Mouse (Mus musculus) frontal cortex, postnatal 25 days (tissue): Measurements from ENCODE around the gene Ccdc144b.

ENCODE experiments used
- DNase-seq, 2 experiments: peaks; one replicate each; pipeline ENCODE4 v3.0.0; 2022; ENCODE audit warnings: low spot score in 2 of 2

The Ccdc144b gene

GRCm38 (mm10) chr3:36053447-36053846 lies at the start of gene Ccdc144b:
Gene Ccdc144b, minus strand, starts transcription at chr3:36053547.
- DNase-seq: no peak

DNA sequence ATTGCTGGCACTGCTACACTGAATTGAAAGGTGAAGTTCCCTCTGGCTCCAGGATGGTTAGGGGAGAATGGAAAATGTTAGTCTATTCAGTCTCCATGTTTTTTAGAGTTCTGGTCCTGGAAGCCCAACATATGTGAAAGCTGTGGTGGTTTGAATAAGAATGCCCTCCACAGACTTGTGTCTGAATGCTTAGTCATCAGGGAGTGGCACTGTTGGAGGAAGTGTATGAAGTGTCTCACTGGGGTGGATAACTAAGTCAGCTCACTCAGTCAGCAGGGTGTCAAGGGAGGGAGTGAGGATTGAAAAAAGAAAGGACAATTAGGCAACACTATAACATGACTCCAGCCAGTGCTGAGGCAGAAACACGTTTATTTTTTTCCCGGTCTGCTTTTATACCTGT lies 42.0 kb upstream of the Ccdc144b start:
- DNase-seq: no peak

DNA sequence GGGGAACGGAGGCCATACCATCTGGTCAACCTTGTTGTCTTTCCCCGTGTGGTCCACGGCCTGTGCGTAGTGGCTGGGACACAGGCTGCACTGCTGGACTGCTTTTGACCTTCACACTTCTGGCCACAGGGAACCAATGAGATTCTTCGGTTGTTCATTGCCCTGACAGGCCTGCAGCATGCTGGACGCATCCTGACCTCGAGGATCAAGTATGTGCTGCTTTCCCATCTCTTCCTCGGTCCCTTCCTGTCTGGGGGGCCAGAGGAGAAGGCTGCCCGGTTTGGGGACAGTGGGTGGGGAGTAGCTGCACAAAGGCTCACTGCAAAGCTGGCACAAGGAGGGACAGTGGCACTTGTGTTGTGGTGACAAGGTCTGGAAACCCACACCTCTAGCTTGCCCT lies 34.2 kb upstream of the Ccdc144b start:
- no peak for DNase-seq

GRCm38 (mm10) chr3:36085394-36085793 lies 32.0 kb upstream of the Ccdc144b start:
- no peak for DNase-seq

DNA sequence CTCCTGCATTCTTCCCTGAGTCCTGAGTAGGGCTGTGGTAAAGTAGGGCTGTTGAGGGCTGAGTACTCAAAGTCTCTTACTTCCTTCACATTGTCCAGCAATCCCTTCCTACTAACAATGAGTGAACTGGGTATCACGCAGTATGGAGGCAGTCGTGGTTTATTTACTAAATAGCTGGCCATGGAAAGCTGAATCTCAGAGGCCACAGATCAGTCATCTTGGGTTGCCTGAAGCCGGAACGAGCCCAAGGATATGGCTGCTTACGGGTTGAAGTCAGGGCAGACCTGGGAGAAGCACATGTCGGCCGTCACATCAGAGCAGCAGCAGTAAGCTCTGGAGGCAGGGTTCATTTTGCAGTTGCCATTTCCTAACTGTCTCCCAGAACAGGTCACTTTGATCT lies 30.0 kb upstream of the Ccdc144b start:
- DNase-seq: no peak

- DNase-seq: no peak
Observed at GRCm38 (mm10) chr3:36082843-36083242, 29.5 kb upstream of the Ccdc144b start.

GRCm38 (mm10) chr3:36080741-36081140 lies 27.4 kb upstream of the Ccdc144b start:
- no peak for DNase-seq

DNA sequence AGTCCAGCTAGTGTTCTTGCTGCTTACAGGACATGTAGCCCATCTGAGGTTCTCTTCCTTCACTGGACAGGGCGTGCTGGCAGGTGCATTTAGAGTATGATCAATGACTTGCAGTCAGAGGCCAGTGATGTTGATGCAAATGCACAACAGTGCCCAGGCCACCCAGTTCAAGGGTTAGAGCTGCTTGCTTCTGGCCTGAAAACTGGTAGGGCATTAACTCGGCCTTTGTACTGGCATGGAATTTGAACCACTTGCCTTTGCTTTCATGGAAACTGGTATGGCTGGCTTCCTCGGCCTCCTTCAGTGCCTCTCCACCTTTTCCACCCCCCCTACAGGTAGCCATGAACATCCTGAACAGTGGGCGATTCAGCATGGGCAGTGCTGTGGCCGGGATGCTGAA lies 26.5 kb upstream of the Ccdc144b start:
- no peak for DNase-seq

DNA sequence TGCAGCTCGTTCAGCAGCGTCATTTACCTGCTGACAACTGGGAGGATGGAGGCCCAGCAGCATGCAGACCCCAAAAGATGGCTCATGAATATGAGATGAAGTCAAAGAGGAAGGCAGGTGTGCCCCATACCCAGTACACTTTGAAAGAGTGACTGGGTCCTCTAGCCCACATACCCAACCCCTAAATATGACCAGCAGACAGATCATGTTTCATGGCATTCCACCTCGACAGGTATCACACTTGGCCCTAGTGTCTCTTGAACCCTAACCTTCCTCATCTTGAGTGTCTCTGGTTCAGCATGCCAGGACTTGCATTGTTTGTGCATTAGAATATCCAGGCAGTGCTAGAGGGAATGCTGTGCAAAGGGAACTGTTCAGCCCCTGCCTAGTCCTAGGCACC lies 24.0 kb upstream of the Ccdc144b start:
- no peak for DNase-seq

GRCm38 (mm10) chr3:36075466-36075865 lies 22.1 kb upstream of the Ccdc144b start:
- no peak for DNase-seq

- DNase-seq: no peak
Observed at GRCm38 (mm10) chr3:36074231-36074630, 20.9 kb upstream of the Ccdc144b start.

GRCm38 (mm10) chr3:36071047-36071446 lies 17.7 kb upstream of the Ccdc144b start:
- no peak for DNase-seq

DNA sequence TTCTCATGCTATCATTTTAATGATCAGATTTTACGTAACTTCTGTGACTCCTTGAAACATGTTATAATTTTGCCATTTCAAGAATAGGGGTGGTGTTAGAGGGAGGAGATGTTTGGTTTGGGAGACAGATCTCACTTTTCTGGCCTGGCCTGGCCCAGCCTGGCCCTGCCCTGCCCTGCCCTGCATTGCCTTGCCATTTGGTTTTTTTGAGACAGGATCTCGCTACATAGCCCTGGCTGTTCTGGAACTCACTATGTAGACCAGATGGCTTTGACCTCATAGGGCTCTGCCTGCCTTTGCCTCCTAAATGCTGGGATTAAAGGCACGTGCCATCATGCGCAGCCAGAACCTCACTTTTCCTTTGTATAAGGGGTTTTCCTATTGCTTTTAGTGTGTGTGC lies 17.1 kb upstream of the Ccdc144b start:
- no peak for DNase-seq

DNA sequence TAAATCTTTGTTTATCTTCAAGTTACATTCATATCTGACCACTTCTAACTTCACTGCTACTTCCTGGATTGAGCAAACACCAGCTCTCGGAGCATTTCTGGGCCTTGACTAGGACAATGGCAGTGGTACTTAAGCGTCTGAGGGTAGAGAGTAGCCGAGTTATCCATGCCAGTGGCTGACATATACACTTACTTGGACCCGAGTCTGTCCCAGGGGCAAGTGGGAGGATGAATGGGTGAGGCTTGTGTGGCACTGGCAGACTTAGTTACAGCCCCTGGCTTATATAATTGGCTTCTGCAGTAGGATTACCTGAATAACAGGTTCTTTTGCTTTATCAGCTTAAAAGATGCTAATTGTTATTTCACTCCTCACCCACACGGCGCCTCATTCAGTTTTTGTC lies 14.4 kb upstream of the Ccdc144b start:
- no peak for DNase-seq

- peak; percentile 88 to 94 for DNase-seq
Observed at GRCm38 (mm10) chr3:36065843-36066651, 12.7 kb upstream of the Ccdc144b start, which contains the start of gene Acad9. Gene Acad9, plus strand, starts transcription at chr3:36065979.

GRCm38 (mm10) chr3:36065166-36065565 lies 11.8 kb upstream of the Ccdc144b start:
- DNase-seq: no peak

GRCm38 (mm10) chr3:36064592-36065061 lies 11.3 kb upstream of the Ccdc144b start:
- no peak for DNase-seq

- DNase-seq: peak; percentile 29 to 51
Observed at GRCm38 (mm10) chr3:36060096-36060850, 6.9 kb upstream of the Ccdc144b start.

- DNase-seq: no peak
Observed at GRCm38 (mm10) chr3:36049106-36049505, 4.2 kb downstream of the Ccdc144b start.

- no peak for DNase-seq
Observed at GRCm38 (mm10) chr3:36045086-36045485, 8.3 kb downstream of the Ccdc144b start.

- no peak for DNase-seq
Observed at GRCm38 (mm10) chr3:36044520-36044919, 8.8 kb downstream of the Ccdc144b start.

DNA sequence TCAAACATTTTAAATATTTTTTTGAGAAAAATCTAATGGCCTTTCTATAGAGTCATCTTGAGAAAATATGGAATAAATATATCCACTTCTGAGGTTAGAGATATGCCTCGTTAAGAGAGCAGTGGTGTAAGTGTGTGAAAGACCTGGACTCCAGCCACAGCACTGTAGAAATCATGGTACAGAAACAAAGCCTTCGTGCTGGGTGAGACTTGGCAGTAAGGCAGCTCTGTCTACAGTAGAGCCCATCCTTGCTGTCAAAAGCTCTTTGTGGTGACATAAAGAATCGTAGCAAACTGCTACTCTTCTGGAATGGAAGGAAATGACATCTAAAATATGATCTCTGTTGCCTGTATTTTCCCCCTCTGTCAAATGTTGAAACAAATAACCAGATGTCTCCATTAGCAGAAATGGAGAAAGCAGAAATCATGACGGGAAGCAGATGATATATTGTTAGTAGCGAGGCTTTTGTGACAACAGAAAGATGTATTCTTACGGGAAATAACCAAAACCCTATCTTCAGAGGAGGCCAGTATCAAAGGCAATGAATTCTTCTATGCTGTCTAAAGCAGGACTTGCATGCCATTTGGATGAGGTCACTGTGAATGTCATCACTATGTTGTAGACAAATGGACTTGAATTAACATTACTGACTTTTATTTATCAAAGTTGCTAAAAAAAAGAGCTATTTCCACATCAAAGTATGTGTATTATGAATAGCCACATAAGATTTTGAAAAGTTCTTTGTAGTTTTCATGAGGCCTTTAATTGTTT lies 21.4 kb downstream of the Ccdc144b start:
- DNase-seq: no peak
